Mouse (Mus musculus) liver, embryonic 15.5 days (tissue): Measurements from ENCODE around the gene Wdr81. TPM values are rescaled to one million over a fixed set of nuclear protein-coding genes. Genes with fewer than 3 reads are reported as not detected.
A peak's percentile ranks its signal among the peaks of the same experiment; 100 is the strongest.

Experiments
- ATAC-seq: fragments of 200-750 bp; cut with Nextera tagmentation; 2 replicates; pipeline ENCODE4 v1.8.0; 2017; ENCODE audit warnings: moderate number of reproducible peaks, mild to moderate bottlenecking, moderate library complexity; ENCODE audit not compliant: insufficient read depth
- H3K27ac ChIP-seq: fragments of 300-500 bp; sonication (generic); replicated peaks from 2 replicates; pipeline ENCODE4 v1.5.1; 2015; ENCODE audit warnings: mild to moderate bottlenecking, inconsistent platforms
- H3K27me3 ChIP-seq: fragments of 300-500 bp; sonication (generic); 2 replicates; pipeline ENCODE4 v1.6.1; 2015; ENCODE audit warnings: mild to moderate bottlenecking, inconsistent platforms
- H3K36me3 ChIP-seq: fragments of 300-500 bp; sonication (generic); replicated peaks from 2 replicates; pipeline ENCODE4 v1.6.1; 2015; ENCODE audit warnings: moderate library complexity, mild to moderate bottlenecking, inconsistent platforms
- H3K4me1 ChIP-seq: fragments of 300-500 bp; sonication (generic); replicated peaks from 2 replicates; pipeline ENCODE4 v1.6.1; 2015; ENCODE audit warnings: inconsistent platforms
- H3K4me2 ChIP-seq: fragments of 300-500 bp; sonication (generic); 2 replicates; pipeline ENCODE4 v1.6.1; 2015; ENCODE audit warnings: moderate library complexity, mild to moderate bottlenecking, inconsistent platforms
- H3K4me3 ChIP-seq: fragments of 300-500 bp; sonication (generic); replicated peaks from 2 replicates; pipeline ENCODE4 v1.5.1; 2015; ENCODE audit warnings: mild to moderate bottlenecking, inconsistent platforms
- H3K9ac ChIP-seq: fragments of 300-500 bp; sonication (generic); 2 replicates; pipeline ENCODE4 v1.6.1; 2015; ENCODE audit warnings: moderate library complexity, mild to moderate bottlenecking, inconsistent platforms
- H3K9me3 ChIP-seq: fragments of 300-500 bp; sonication (generic); replicated peaks from 2 replicates; pipeline ENCODE4 v1.6.1; 2016; ENCODE audit warnings: inconsistent platforms
- WGBS: fragments of 180-500 bp; shearing (Covaris S2); methylation state at CpG from one replicate; pipeline ENCODE4 v1.1.7; 2015; ENCODE audit warnings: mixed read lengths; ENCODE audit not compliant: insufficient replicate concordance; 5-methylcytosine and 5-hydroxymethylcytosine counted together
- polyA plus RNA-seq: library from polyadenylated mRNA; unstranded; fragments of >200 nt; fragmentation: Nextera tagmentation; extraction: Ambion mirVana; gene quantifications from 2 replicates; pipeline ENCODE4 v1.2.1, GENCODE M21; 2015

Wdr81 gene
- polyA plus RNA-seq, 1 experiment from 2014 or later = 21.0 TPM

DNA sequence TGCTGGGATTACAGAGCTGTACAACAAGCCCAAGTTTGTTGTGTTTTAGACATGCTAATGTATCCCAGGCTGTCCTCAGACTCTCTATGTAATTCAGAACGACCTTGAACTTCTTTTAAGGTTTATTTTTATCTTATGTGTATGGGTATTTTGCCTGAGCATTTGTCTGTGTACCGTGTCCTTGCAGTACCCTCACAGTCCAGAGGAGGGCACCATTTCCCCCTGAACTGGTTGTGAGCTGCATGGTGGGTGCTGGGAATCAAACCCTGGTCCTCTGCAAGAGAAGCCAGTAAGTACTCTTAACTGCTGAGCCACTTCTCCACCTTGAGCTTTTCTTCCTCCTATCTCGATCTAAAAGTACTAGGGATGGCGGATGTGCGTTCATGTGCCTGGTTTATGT, 20.4 kb downstream of the Wdr81 start:
- no peak overlapping the region for H3K27ac ChIP-seq
- 0 out of 2 replicates have a peak, but pooled peaks cover 4% of the 10 kb centered on the region for H3K9me3 ChIP-seq
- H3K9ac ChIP-seq = no peak overlapping the region
- peaks cover 53% of the 10 kb centered on the region for H3K36me3 ChIP-seq
- H3K4me2 ChIP-seq = no peak overlapping the region
- no peak for ATAC-seq
- H3K27me3 ChIP-seq = no peaks in the 10 kb centered on the region
- WGBS = 86% methylated on average over 5 of the region's 5 CpGs
- peaks cover 9% of the 10 kb centered on the region for H3K4me1 ChIP-seq
- no peak overlapping the region for H3K4me3 ChIP-seq

DNA sequence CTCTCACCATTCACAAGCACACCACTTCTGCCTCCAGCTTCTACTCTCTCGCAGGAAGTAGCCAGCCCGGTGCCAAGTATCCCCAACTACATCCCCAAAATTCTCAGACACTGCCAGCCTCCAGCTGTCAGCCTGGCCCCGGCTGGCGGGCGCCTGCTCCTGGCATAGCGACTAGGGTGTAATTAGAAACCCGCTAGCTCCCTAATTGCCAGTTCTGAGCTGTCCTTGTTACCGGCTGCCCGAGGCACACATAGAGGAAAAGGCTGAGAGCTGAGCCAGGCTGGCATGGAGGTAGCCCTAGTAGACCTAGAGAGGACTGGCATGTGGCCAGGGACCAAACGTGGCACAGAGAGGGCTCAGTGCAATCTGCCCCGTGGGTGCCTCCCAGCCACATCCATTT, 23.2 kb downstream of the Wdr81 start:
- no peak overlapping the region for H3K27ac ChIP-seq
- H3K9ac ChIP-seq = no peak overlapping the region
- 0 out of 2 replicates have a peak, but pooled peaks cover 4% of the 10 kb centered on the region for H3K9me3 ChIP-seq
- no peak for ATAC-seq
- 78% methylated on average over 11 of the region's 11 CpGs for WGBS
- H3K4me3 ChIP-seq = no peak overlapping the region
- no peak overlapping the region for H3K4me2 ChIP-seq
- no peaks in the 10 kb centered on the region for H3K27me3 ChIP-seq
- peaks cover 10% of the 10 kb centered on the region for H3K4me1 ChIP-seq
- peaks cover 49% of the 10 kb centered on the region for H3K36me3 ChIP-seq

GRCm38 (mm10) chr11:75429019-75429705, 25.4 kb downstream of the Wdr81 start:
- ATAC-seq = no peak
- 30% methylated on average over 9 of the region's 9 CpGs for WGBS
- Histone ChIP-seq H3K27me3 (peaks cover 4% of the 10 kb centered on the region; the same call in 1 of the 2 replicates), H3K4me2 (0 out of 2 replicates have a peak overlapping the region, but pooled peaks have one; percentile 2), H3K9me3 (no peaks in the 10 kb centered on the region), H3K9ac (no peak overlapping the region), H3K4me3 (no peak overlapping the region), H3K27ac (peak overlapping the region; percentile 51), H3K4me1 (peaks cover 13% of the 10 kb centered on the region; the same call in 1 of the 2 replicates), H3K36me3 (peaks cover 30% of the 10 kb centered on the region)

GRCm38 (mm10) chr11:75424459-75424858, 30.1 kb downstream of the Wdr81 start:
- Histone ChIP-seq H3K4me2 (no peak overlapping the region), H3K36me3 (no peaks in the 10 kb centered on the region), H3K4me3 (no peak overlapping the region), H3K4me1 (peaks cover 29% of the 10 kb centered on the region), H3K9me3 (no peaks in the 10 kb centered on the region), H3K27ac (no peak overlapping the region; the same call in 1 of the 2 replicates), H3K27me3 (peaks cover 13% of the 10 kb centered on the region), H3K9ac (no peak overlapping the region)
- ATAC-seq = peak; percentile 50
- 70% methylated on average over 3 of the region's 3 CpGs for WGBS

DNA sequence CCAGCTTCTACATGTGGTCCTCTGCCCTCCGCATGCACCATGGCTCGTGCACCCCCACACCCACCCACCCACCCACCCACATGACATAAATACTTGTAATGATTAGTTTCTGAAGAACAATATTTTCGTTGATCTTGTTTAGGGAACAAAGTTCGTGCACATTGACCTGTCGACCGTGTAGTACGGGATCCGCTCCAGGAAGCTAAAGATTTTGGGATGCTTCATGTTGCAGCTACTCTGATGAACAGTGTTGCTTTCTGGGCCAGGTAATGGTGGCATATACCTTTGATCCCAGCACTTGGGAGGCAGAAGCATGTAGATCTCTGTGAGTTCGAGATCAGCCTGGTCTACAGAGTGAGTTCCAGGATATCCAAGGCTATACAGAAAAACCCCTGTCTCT, 30.5 kb downstream of the Wdr81 start:
- Histone ChIP-seq H3K9me3 (no peaks in the 10 kb centered on the region), H3K4me3 (no peak overlapping the region), H3K27me3 (peaks cover 13% of the 10 kb centered on the region), H3K27ac (no peak overlapping the region), H3K4me2 (no peak overlapping the region), H3K9ac (no peak overlapping the region), H3K4me1 (peaks cover 26% of the 10 kb centered on the region; the same call in 1 of the 2 replicates), H3K36me3 (no peaks in the 10 kb centered on the region)
- ATAC-seq = no peak
- 66% methylated on average over 9 of the region's 9 CpGs for WGBS

GRCm38 (mm10) chr11:75423091-75423490, 31.4 kb downstream of the Wdr81 start:
- Histone ChIP-seq H3K4me1 (peaks cover 22% of the 10 kb centered on the region; the same call in 1 of the 2 replicates), H3K27me3 (peaks cover 13% of the 10 kb centered on the region), H3K4me2 (peak overlapping the region; percentile 18; the same call in 1 of the 2 replicates), H3K9me3 (no peaks in the 10 kb centered on the region), H3K27ac (no peak overlapping the region; the same call in 1 of the 2 replicates), H3K36me3 (no peaks in the 10 kb centered on the region), H3K9ac (no peak overlapping the region), H3K4me3 (no peak overlapping the region)
- 57% methylated on average over 3 of the region's 3 CpGs for WGBS
- ATAC-seq = no peak

DNA sequence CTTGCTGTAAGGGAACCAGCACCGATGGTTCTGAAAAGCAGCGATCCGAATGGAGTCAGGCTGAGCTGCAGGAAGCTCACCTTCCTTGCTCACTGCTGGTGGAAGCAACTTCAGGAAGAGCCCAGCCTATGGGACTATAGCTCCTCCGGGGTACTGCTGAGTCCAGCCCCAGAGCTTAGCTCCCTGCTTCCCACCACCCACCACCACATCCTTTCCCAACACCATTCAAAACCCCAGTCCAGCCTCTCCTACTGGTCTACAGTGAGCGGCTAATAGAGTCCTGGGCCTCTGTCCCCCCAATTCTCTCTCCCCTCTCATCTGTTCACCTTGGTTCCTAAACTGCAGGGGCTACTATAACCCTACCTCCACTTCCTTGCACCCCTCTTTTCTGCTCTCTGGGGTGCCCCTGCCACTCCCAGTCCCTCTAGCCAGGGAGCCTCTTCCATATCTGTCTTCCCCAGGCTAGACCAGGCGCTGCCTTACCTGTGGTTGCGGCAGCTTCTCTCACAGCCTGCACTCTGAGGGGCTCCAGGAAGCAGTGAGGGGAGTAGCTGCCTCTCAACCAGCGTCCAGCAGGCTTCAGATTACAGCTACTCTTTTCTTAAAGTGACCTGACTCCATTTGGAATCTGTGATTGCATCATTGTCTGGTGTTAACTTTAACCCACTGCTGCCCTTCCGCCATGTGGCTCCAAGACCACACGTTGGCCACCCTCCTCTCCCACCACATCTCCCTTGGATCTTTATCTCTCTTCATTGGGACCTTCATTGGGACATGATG, 32.3 kb downstream of the Wdr81 start, which contains the start of gene Serpinf1:
Serpinf1 (minus strand) TSS at position 689 of the 780 bp plus-strand sequence.
- H3K4me2 ChIP-seq = peak within 1 kb of the TSS; percentile 46
- peak within 1 kb of the TSS; percentile 39; the same call in 1 of the 2 replicates for H3K9ac ChIP-seq
- H3K36me3 ChIP-seq = no peaks in the 10 kb centered on the region
- WGBS = 27% methylated on average over 10 of the region's 10 CpGs
- H3K27me3 ChIP-seq = peaks cover 13% of the 10 kb centered on the region
- peak; percentile 28 for ATAC-seq
- peaks cover 22% of the 10 kb centered on the region; the same call in 1 of the 2 replicates for H3K4me1 ChIP-seq
- H3K27ac ChIP-seq = peak within 1 kb of the TSS; percentile 33
- H3K4me3 ChIP-seq = peak within 1 kb of the TSS; percentile 50
- H3K9me3 ChIP-seq = no peaks in the 10 kb centered on the region

DNA sequence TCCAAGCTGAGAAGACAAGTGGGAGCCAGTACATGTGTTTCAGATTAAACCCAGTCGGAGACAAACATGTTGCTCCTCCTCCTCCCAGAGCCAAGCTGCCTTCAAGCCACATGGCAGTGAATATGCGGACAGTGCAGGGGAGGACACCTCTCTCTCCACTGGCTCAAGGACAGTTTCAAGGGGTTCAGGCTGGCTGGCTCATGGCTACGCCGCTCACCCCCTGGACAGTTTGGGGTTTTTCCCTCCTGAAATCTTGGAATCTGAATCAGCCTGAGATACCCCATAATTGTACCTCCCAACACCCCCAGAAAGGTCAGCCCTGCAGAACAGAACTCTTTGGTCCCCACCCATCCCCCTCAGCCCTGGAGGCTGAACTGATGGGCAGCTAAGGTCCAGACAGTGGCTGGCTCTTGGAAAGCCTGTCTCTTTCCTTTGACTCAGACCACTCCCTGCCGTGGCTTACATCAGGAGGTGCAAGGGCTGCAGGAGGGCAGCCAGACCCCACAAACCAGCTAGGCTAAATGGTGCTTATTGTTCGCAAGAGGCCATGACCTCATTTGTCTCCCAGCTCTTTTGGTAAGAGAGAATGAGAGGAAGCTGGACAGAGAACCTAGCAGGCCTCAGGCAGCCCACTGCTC, 33.0 kb downstream of the Wdr81 start:
- peak overlapping the region; percentile 39; the same call in 1 of the 2 replicates for H3K9ac ChIP-seq
- peaks cover 22% of the 10 kb centered on the region; the same call in 1 of the 2 replicates for H3K4me1 ChIP-seq
- no peaks in the 10 kb centered on the region for H3K9me3 ChIP-seq
- no peak overlapping the region for H3K27ac ChIP-seq
- H3K4me3 ChIP-seq = peak overlapping the region; percentile 50
- peaks cover 13% of the 10 kb centered on the region for H3K27me3 ChIP-seq
- H3K4me2 ChIP-seq = peak overlapping the region; percentile 46
- WGBS = 56% methylated on average over 6 of the region's 6 CpGs
- no peaks in the 10 kb centered on the region for H3K36me3 ChIP-seq
- ATAC-seq = 0 out of 2 replicates have a peak, but pooled peaks have one; percentile 29

GRCm38 (mm10) chr11:75420810-75421374, 33.6 kb downstream of the Wdr81 start:
- peaks cover 22% of the 10 kb centered on the region; the same call in 1 of the 2 replicates for H3K4me1 ChIP-seq
- H3K9me3 ChIP-seq = no peaks in the 10 kb centered on the region
- H3K4me3 ChIP-seq = peak overlapping the region; percentile 50; the same call in 1 of the 2 replicates
- no peak overlapping the region for H3K9ac ChIP-seq
- no peaks in the 10 kb centered on the region for H3K36me3 ChIP-seq
- no peak overlapping the region for H3K27ac ChIP-seq
- peak overlapping the region; percentile 46 for H3K4me2 ChIP-seq
- peaks cover 13% of the 10 kb centered on the region for H3K27me3 ChIP-seq
- ATAC-seq = no peak
- 48% methylated on average over 5 of the region's 5 CpGs for WGBS

- Histone ChIP-seq H3K36me3 (no peaks in the 10 kb centered on the region), H3K9me3 (no peaks in the 10 kb centered on the region), H3K27ac (no peak overlapping the region), H3K4me1 (peaks cover 20% of the 10 kb centered on the region; the same call in 1 of the 2 replicates), H3K9ac (no peak overlapping the region), H3K27me3 (peaks cover 13% of the 10 kb centered on the region), H3K4me3 (no peak overlapping the region), H3K4me2 (no peak overlapping the region)
- ATAC-seq = no peak
- WGBS = 63% methylated on average over 7 of the region's 7 CpGs
These were observed 34.5 kb downstream of the Wdr81 start for GRCm38 (mm10) chr11:75420037-75420436.
